Mouse (Mus musculus) liver, embryonic 13.5 days (tissue): ENCODE measurements around the gene Abcc1. TPM values are rescaled to one million over a fixed set of nuclear protein-coding genes. Genes with fewer than 3 reads are reported as not detected.
A peak's percentile ranks its signal among the peaks of the same experiment; 100 is the strongest.

Experiments used
- ATAC-seq: fragments of 200-750 bp; cut with Nextera tagmentation; 2 replicates; pipeline ENCODE4 v1.8.0; 2017; ENCODE audit warnings: low read depth, mild to moderate bottlenecking, moderate number of reproducible peaks, moderate library complexity
- DNase-seq: peaks from one replicate; pipeline ENCODE4 v3.0.0; 2022
- H3K27ac ChIP-seq: fragments of 300-500 bp; sonication (generic); 2 replicates; pipeline ENCODE4 v1.5.1; 2015; ENCODE audit warnings: moderate library complexity, mild to moderate bottlenecking, inconsistent platforms
- H3K27me3 ChIP-seq: fragments of 300-500 bp; sonication (generic); 2 replicates; pipeline ENCODE4 v1.6.1; 2015; ENCODE audit warnings: mild to moderate bottlenecking, inconsistent platforms
- H3K36me3 ChIP-seq: fragments of 300-500 bp; sonication (generic); 2 replicates; pipeline ENCODE4 v1.6.1; 2015; ENCODE audit warnings: mild to moderate bottlenecking, inconsistent platforms
- H3K4me1 ChIP-seq: fragments of 300-500 bp; sonication (generic); replicated peaks from 2 replicates; pipeline ENCODE4 v1.6.1; 2015; ENCODE audit warnings: inconsistent platforms
- H3K4me2 ChIP-seq: fragments of 300-500 bp; sonication (generic); 2 replicates; pipeline ENCODE4 v1.6.1; 2015; ENCODE audit warnings: inconsistent platforms, mild to moderate bottlenecking, moderate library complexity
- H3K4me3 ChIP-seq: fragments of 300-500 bp; sonication (generic); replicated peaks from 2 replicates; pipeline ENCODE4 v1.5.1; 2015; ENCODE audit warnings: mild to moderate bottlenecking, inconsistent platforms
- H3K9ac ChIP-seq: fragments of 300-500 bp; sonication (generic); 2 replicates; pipeline ENCODE4 v1.6.1; 2015; ENCODE audit warnings: mild to moderate bottlenecking, inconsistent platforms
- H3K9me3 ChIP-seq: fragments of 300-500 bp; sonication (generic); replicated peaks from 2 replicates; pipeline ENCODE4 v1.6.1; 2016; ENCODE audit warnings: inconsistent platforms
- WGBS: fragments of 180-500 bp; shearing (Covaris S2); methylation state at CpG from one replicate; pipeline ENCODE4 v1.1.7; 2015; ENCODE audit not compliant: insufficient replicate concordance; 5-methylcytosine and 5-hydroxymethylcytosine counted together
- polyA plus RNA-seq: library from polyadenylated mRNA; unstranded; fragments of >200 nt; fragmentation: Nextera tagmentation; extraction: Ambion mirVana; gene quantifications from 2 replicates; pipeline ENCODE4 v1.2.1, GENCODE M21; 2015

The Abcc1 gene
- polyA plus RNA-seq, 1 experiment from 2014 or later, result 3.3 TPM

GRCm38 (mm10) chr16:14377321-14377720 lies 16.0 kb downstream of the Abcc1 start:
- no peak for DNase-seq
- 43% methylated on average over 2 of the region's 2 CpGs for WGBS
- H3K4me1 ChIP-seq, result peaks cover 46% of the 10 kb centered on the region
- H3K27ac ChIP-seq, result no peak overlapping the region
- ATAC-seq, result no peak
- H3K27me3 ChIP-seq, result no peaks in the 10 kb centered on the region
- no peak overlapping the region for H3K4me2 ChIP-seq
- H3K36me3 ChIP-seq, result no peaks in the 10 kb centered on the region
- H3K9ac ChIP-seq, result no peak overlapping the region
- H3K9me3 ChIP-seq, result no peaks in the 10 kb centered on the region
- no peak overlapping the region for H3K4me3 ChIP-seq

- H3K9me3 ChIP-seq, result no peaks in the 10 kb centered on the region
- no peak overlapping the region for H3K27ac ChIP-seq
- H3K4me3 ChIP-seq, result no peak overlapping the region
- H3K27me3 ChIP-seq, result no peaks in the 10 kb centered on the region
- no peak overlapping the region for H3K4me2 ChIP-seq
- DNase-seq, result no peak
- no peaks in the 10 kb centered on the region for H3K36me3 ChIP-seq
- H3K4me1 ChIP-seq, result peaks cover 33% of the 10 kb centered on the region
- ATAC-seq, result no peak
- 21% methylated on average over 5 of the region's 5 CpGs for WGBS
- no peak overlapping the region for H3K9ac ChIP-seq
These were observed 17.3 kb downstream of the Abcc1 start for GRCm38 (mm10) chr16:14378654-14379053.

- no peak overlapping the region for H3K9ac ChIP-seq
- no peak overlapping the region for H3K4me3 ChIP-seq
- no peaks in the 10 kb centered on the region for H3K36me3 ChIP-seq
- no peaks in the 10 kb centered on the region for H3K27me3 ChIP-seq
- H3K9me3 ChIP-seq, result no peaks in the 10 kb centered on the region
- DNase-seq (no peak), ATAC-seq (no peak)
- no peak overlapping the region for H3K4me2 ChIP-seq
- H3K27ac ChIP-seq, result no peak overlapping the region
- peaks cover 33% of the 10 kb centered on the region for H3K4me1 ChIP-seq
- 39% methylated on average over 7 of the region's 7 CpGs for WGBS
These were observed 18.5 kb downstream of the Abcc1 start for GRCm38 (mm10) chr16:14379888-14380287.

GRCm38 (mm10) chr16:14381061-14381665 lies 19.8 kb downstream of the Abcc1 start:
- DNase-seq, result no peak

GRCm38 (mm10) chr16:14399303-14399702 lies 37.9 kb downstream of the Abcc1 start:
- Histone ChIP-seq H3K9me3 (no peaks in the 10 kb centered on the region), H3K4me1 (no peaks in the 10 kb centered on the region), H3K36me3 (peaks cover 10% of the 10 kb centered on the region), H3K4me2 (no peak overlapping the region), H3K27me3 (no peaks in the 10 kb centered on the region), H3K4me3 (no peak overlapping the region), H3K27ac (no peak overlapping the region), H3K9ac (no peak overlapping the region)
- DNase-seq (no peak), ATAC-seq (no peak)
- 71% methylated on average over 4 of the region's 4 CpGs for WGBS

More at GRCm38 (mm10) chr16:14381061-14381665, 19.8 kb downstream of the Abcc1 start:
- ATAC-seq, result no peak
- H3K4me2 ChIP-seq, result no peak overlapping the region
- H3K27ac ChIP-seq, result peak overlapping the region; percentile 13; the same call in 1 of the 2 replicates
- no peaks in the 10 kb centered on the region for H3K36me3 ChIP-seq
- H3K27me3 ChIP-seq, result no peaks in the 10 kb centered on the region
- H3K9ac ChIP-seq, result no peak overlapping the region
- no peak overlapping the region for H3K4me3 ChIP-seq
- no peaks in the 10 kb centered on the region for H3K9me3 ChIP-seq
- peaks cover 33% of the 10 kb centered on the region for H3K4me1 ChIP-seq

- Histone ChIP-seq H3K4me2 (no peak overlapping the region), H3K9me3 (no peaks in the 10 kb centered on the region), H3K4me1 (no peaks in the 10 kb centered on the region), H3K27ac (no peak overlapping the region), H3K36me3 (peaks cover 30% of the 10 kb centered on the region), H3K27me3 (no peaks in the 10 kb centered on the region), H3K9ac (no peak overlapping the region), H3K4me3 (no peak overlapping the region)
- 77% methylated on average over 2 of the region's 2 CpGs for WGBS
- ATAC-seq, result no peak
- DNase-seq, result no peak
These were observed 42.1 kb downstream of the Abcc1 start for GRCm38 (mm10) chr16:14403507-14403906.

- Histone ChIP-seq H3K9me3 (no peaks in the 10 kb centered on the region), H3K4me1 (no peaks in the 10 kb centered on the region), H3K27me3 (no peaks in the 10 kb centered on the region), H3K36me3 (peaks cover 35% of the 10 kb centered on the region), H3K4me3 (no peak overlapping the region), H3K4me2 (no peak overlapping the region), H3K27ac (no peak overlapping the region), H3K9ac (no peak overlapping the region)
- no peak for DNase-seq
- 79% methylated on average over 6 of the region's 6 CpGs for WGBS
- ATAC-seq, result no peak
These were observed 44.3 kb downstream of the Abcc1 start for GRCm38 (mm10) chr16:14405636-14406035.

GRCm38 (mm10) chr16:14409124-14409523 lies 47.8 kb downstream of the Abcc1 start:
- no peaks in the 10 kb centered on the region for H3K9me3 ChIP-seq
- no peak overlapping the region for H3K4me3 ChIP-seq
- H3K36me3 ChIP-seq, result peaks cover 47% of the 10 kb centered on the region
- DNase-seq (no peak), ATAC-seq (no peak)
- H3K27me3 ChIP-seq, result no peaks in the 10 kb centered on the region
- H3K27ac ChIP-seq, result no peak overlapping the region
- 78% methylated on average over 2 of the region's 2 CpGs for WGBS
- H3K4me1 ChIP-seq, result no peaks in the 10 kb centered on the region
- no peak overlapping the region for H3K9ac ChIP-seq
- no peak overlapping the region for H3K4me2 ChIP-seq

GRCm38 (mm10) chr16:14409776-14410175 lies 48.4 kb downstream of the Abcc1 start:
- H3K9ac ChIP-seq, result no peak overlapping the region
- peaks cover 43% of the 10 kb centered on the region for H3K36me3 ChIP-seq
- DNase-seq, result no peak
- no peak overlapping the region for H3K4me2 ChIP-seq
- no peaks in the 10 kb centered on the region for H3K27me3 ChIP-seq
- no peak overlapping the region for H3K4me3 ChIP-seq
- H3K27ac ChIP-seq, result no peak overlapping the region
- H3K9me3 ChIP-seq, result no peaks in the 10 kb centered on the region
- ATAC-seq, result no peak
- WGBS, result 43% methylated on average over 3 of the region's 3 CpGs
- no peaks in the 10 kb centered on the region for H3K4me1 ChIP-seq

GRCm38 (mm10) chr16:14410611-14411010 lies 49.3 kb downstream of the Abcc1 start:
- no peak overlapping the region for H3K9ac ChIP-seq
- DNase-seq (no peak), ATAC-seq (no peak)
- H3K27ac ChIP-seq, result no peak overlapping the region
- no peak overlapping the region for H3K4me2 ChIP-seq
- H3K36me3 ChIP-seq, result peaks cover 39% of the 10 kb centered on the region
- no peaks in the 10 kb centered on the region for H3K27me3 ChIP-seq
- H3K9me3 ChIP-seq, result no peaks in the 10 kb centered on the region
- H3K4me3 ChIP-seq, result no peak overlapping the region
- no peaks in the 10 kb centered on the region for H3K4me1 ChIP-seq
- 75% methylated on average over 7 of the region's 7 CpGs for WGBS

- Histone ChIP-seq H3K4me2 (no peak overlapping the region), H3K9ac (no peak overlapping the region), H3K4me3 (no peak overlapping the region), H3K9me3 (no peaks in the 10 kb centered on the region), H3K27ac (no peak overlapping the region), H3K27me3 (no peaks in the 10 kb centered on the region), H3K4me1 (no peaks in the 10 kb centered on the region), H3K36me3 (peaks cover 35% of the 10 kb centered on the region)
- ATAC-seq (no peak), DNase-seq (no peak)
- 79% methylated on average over 7 of the region's 7 CpGs for WGBS
These were observed 49.8 kb downstream of the Abcc1 start for GRCm38 (mm10) chr16:14411156-14411555.

- Histone ChIP-seq H3K36me3 (peaks cover 26% of the 10 kb centered on the region), H3K4me1 (no peaks in the 10 kb centered on the region), H3K4me3 (no peak overlapping the region), H3K9ac (no peak overlapping the region), H3K4me2 (no peak overlapping the region), H3K9me3 (no peaks in the 10 kb centered on the region), H3K27ac (no peak overlapping the region), H3K27me3 (no peaks in the 10 kb centered on the region)
- 83% methylated on average over 5 of the region's 5 CpGs for WGBS
- no peak for ATAC-seq
- DNase-seq, result no peak
These were observed 51.2 kb downstream of the Abcc1 start for GRCm38 (mm10) chr16:14412551-14412950.
